Mouse (Mus musculus) heart, adult 8-10 months (tissue): Measurements from ENCODE around the gene Frzb. TPM values are rescaled to one million over a fixed set of nuclear protein-coding genes. Genes with fewer than 3 reads are reported as not detected.
A peak's percentile ranks its signal among the peaks of the same experiment; 100 is the strongest.

Experiments used
- DNase-seq: peaks from one replicate; pipeline ENCODE4 v3.0.0; 2022; ENCODE audit warnings: low spot score
- total RNA-seq, 4 experiments: library from RNA; stranded (reverse); gene quantifications; 2 replicates each; pipeline ENCODE4 v1.2.4; 2022

The Frzb gene
- total RNA-seq, 4 experiments from 2014 or later = 3.1 to 7.0 (median 4.3) TPM

- DNase-seq = no peak
These were observed 16.9 kb downstream of the Frzb start for GRCm38 (mm10) chr2:80430357-80431053.

- DNase-seq = no peak
These were observed 24.3 kb downstream of the Frzb start for GRCm38 (mm10) chr2:80423116-80423515.

- DNase-seq = no peak
These were observed 25.4 kb downstream of the Frzb start for GRCm38 (mm10) chr2:80421990-80422389.

GRCm38 (mm10) chr2:80416286-80416685 is 31.1 kb downstream of the Frzb start:
- DNase-seq = no peak

- peak; percentile 36 for DNase-seq
These were observed 33.0 kb downstream of the Frzb start for GRCm38 (mm10) chr2:80414387-80414786.

GRCm38 (mm10) chr2:80413124-80413523 is 34.3 kb downstream of the Frzb start:
- DNase-seq = no peak

- DNase-seq = no peak
These were observed 37.4 kb downstream of the Frzb start for GRCm38 (mm10) chr2:80409893-80410574.

GRCm38 (mm10) chr2:80404770-80405169 is 42.7 kb downstream of the Frzb start:
- no peak for DNase-seq

- DNase-seq = no peak
These were observed 48.8 kb downstream of the Frzb start for GRCm38 (mm10) chr2:80398595-80399099.

- DNase-seq = no peak
These were observed 50.6 kb downstream of the Frzb start for GRCm38 (mm10) chr2:80396864-80397263.

GRCm38 (mm10) chr2:80396057-80396456 is 51.4 kb downstream of the Frzb start:
- DNase-seq = no peak

- DNase-seq = no peak
These were observed 59.1 kb downstream of the Frzb start for GRCm38 (mm10) chr2:80388341-80388740.

- no peak for DNase-seq
These were observed 59.8 kb downstream of the Frzb start for GRCm38 (mm10) chr2:80387668-80388067.

GRCm38 (mm10) chr2:80386255-80386654 is 61.2 kb downstream of the Frzb start:
- no peak for DNase-seq

GRCm38 (mm10) chr2:80384447-80384846 is 63.0 kb downstream of the Frzb start:
- DNase-seq = peak; percentile 8

GRCm38 (mm10) chr2:80379848-80380247 is 67.6 kb downstream of the Frzb start:
- peak; percentile 9 for DNase-seq

- no peak for DNase-seq
These were observed 72.5 kb downstream of the Frzb start for GRCm38 (mm10) chr2:80374892-80375291.

GRCm38 (mm10) chr2:80371458-80371857 is 76.0 kb downstream of the Frzb start:
- DNase-seq = no peak

Other genes starting within 250 kb of the Frzb start
- gene Prdx6b, start 155.2 kb downstream of the Frzb start, total RNA-seq = not detected
- gene Dnajc10, start 132.2 kb downstream of the Frzb start, total RNA-seq = 10 to 100 TPM; 33.5 to 36.3 (median 35.4) TPM
- gene Nckap1, start 133.8 kb upstream of the Frzb start, total RNA-seq = 10 to 100 TPM; 51.5 to 68.0 (median 61.8) TPM
- 10 to 100 TPM in 2 of 4 experiments, 1 to 10 TPM in 2; 8.4 to 10.9 (median 9.3) TPM for gene Dusp19, start 169.4 kb upstream of the Frzb start, total RNA-seq
- gene Nup35, start 169.6 kb upstream of the Frzb start, total RNA-seq = 1 to 10 TPM; 5.7 to 9.4 (median 7.4) TPM